Mouse (Mus musculus) embryonic stem cell, embryonic (primary cell): ENCODE results near the gene Gm17078.
"Not testable (repeated sequence)": the region's sequence is repeated elsewhere in the genome, so short reads cannot be mapped to it uniquely, and the experiment has no call there.

ENCODE experiments used
- CTCF ChIA-PET, 4 experiments: fragments of 300-600 bp in 2 of 4; fragments of 350-600 bp in 2 of 4; sonication (Branson Sonifier 250); formaldehyde crosslinking; loops; one replicate each; lab custom pipeline; 2022; ENCODE audit warnings: inconsistent platforms in 2 of 4; lab: Charles Lee
- POLR2A ChIA-PET, 4 experiments: fragments of 300-600 bp in 2 of 4; fragments of 350-600 bp in 2 of 4; sonication (Branson Sonifier 250); formaldehyde crosslinking; loops; one replicate each; lab custom pipeline; 2022; ENCODE audit warnings: antibody characterized with exemption in 4 of 4, inconsistent platforms in 1 of 4; lab: Charles Lee

The Gm17078 gene

GRCm38 (mm10) chr14:51611210-51611609 is at the start of gene Gm17078:
Gm17078 (minus strand) TSS chr14:51611310.
- POLR2A ChIA-PET = no interaction called here
- CTCF ChIA-PET = no interaction called here

- CTCF ChIA-PET, POLR2A ChIA-PET: not testable (repeated sequence)
Measured at GRCm38 (mm10) chr14:51635566-51635965, 24.5 kb upstream of the Gm17078 start, which contains the start of gene Gm4181. Gm4181 (minus strand) TSS chr14:51635666.

DNA sequence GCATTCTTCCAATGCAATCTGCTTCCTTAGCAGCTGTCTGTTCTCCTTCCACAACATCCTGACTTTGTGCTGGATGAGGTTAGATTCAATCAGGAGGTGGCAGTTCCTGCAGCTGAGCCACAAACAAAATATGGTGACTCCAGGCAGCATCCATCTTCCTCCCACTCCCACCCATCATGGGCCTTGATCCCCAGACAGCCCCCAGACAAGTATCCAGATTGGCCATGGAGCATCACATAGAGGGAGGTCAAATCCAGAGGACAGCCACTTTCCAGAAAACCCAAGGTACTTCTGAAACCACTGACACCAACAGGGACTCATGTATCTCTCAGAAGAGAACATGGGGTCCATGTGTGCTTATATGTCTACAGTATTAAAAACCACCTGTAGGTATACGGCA is 21.3 kb upstream of the Gm17078 start:
- POLR2A ChIA-PET, CTCF ChIA-PET: not testable (repeated sequence)

DNA sequence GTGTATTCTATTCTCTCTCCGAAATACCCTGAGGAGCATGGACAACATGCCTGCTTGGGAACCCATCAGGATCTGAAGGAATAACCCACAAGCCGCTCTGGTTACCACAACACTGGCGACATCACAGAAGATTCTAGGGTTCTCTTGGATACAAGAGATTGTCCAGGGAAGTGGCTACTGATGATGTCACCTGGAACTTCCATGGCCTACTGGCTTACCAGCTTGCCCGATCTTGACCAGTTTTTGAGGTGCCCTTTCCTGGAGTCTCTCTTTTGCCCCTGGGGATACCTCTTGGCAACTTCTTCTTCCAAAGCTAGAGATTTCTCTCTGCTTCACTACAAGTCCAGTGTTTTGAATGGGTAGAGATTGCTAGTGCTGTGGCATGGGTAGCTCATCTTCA is 19.1 kb downstream of the Gm17078 start, which contains the start of gene Gm17174:
Gene Gm17174, minus strand, starts transcription at position 101 of the 400 bp plus-strand sequence.
- POLR2A ChIA-PET, CTCF ChIA-PET: not testable (repeated sequence)

GRCm38 (mm10) chr14:51573963-51574362 is 37.1 kb downstream of the Gm17078 start, which contains the start of gene Gm17175:
Gm17175 (minus strand) TSS chr14:51574063.
- POLR2A ChIA-PET, CTCF ChIA-PET: not testable (repeated sequence)
